Mouse (Mus musculus): Measurements from ENCODE around the gene Snrnp35.
A peak's percentile ranks its signal among the peaks of the same experiment; 100 is the strongest.
"Not testable (repeated sequence)": the region's sequence is repeated elsewhere in the genome, so short reads cannot be mapped to it uniquely, and the experiment has no call there.

The Snrnp35 gene

GRCm38 (mm10) chr5:124463462-124463861, 19.5 kb upstream of the Snrnp35 start:
- DNase-seq (ENCODE audit: low spot score), result no peak

DNA sequence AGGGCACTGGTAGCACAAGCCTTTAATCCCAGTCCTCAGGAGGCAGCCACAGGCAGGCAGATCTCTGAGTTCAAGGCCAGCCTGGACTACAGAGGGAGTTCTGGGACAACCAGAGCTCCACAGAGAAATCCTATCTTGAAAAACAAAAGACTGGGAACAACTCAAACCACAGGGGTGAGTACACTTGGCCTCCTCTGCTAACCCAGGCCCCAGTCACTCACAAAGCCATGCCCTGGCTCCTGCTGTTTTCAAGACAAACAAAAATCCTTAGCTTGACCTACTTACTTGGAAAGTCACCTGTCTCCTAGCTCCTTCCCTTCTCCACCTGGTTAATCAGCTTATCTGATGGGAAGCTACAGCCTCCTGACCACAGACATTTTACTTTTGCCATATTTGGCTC, 18.0 kb upstream of the Snrnp35 start:
- no peak for DNase-seq (ENCODE audit: low spot score)

- no peak for DNase-seq (ENCODE audit: low spot score)
These were observed 15.2 kb upstream of the Snrnp35 start for GRCm38 (mm10) chr5:124467766-124468165.

DNA sequence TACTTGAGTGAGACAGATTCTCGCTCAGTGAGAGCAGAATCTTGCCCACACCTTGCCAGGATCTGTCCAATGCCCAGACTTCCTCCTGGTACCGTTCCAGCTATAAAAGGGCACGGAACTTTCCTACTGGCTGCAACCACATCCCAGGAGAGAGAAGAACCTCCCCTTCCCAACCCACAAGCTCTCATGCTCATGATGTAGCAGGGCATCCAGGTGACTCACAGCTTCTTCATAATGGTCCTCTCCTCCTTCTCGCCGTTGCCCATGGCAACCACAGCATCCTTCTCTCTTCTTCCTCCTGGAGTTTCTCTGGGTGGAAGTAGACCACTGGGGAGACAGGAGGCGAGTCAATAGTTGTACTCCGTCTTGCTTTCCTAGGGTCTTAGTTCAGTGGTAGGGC, 14.6 kb upstream of the Snrnp35 start:
- DNase-seq (ENCODE audit: low spot score), result no peak

- no peak for DNase-seq (ENCODE audit: low spot score)
These were observed 13.4 kb upstream of the Snrnp35 start for GRCm38 (mm10) chr5:124469486-124469885.

DNA sequence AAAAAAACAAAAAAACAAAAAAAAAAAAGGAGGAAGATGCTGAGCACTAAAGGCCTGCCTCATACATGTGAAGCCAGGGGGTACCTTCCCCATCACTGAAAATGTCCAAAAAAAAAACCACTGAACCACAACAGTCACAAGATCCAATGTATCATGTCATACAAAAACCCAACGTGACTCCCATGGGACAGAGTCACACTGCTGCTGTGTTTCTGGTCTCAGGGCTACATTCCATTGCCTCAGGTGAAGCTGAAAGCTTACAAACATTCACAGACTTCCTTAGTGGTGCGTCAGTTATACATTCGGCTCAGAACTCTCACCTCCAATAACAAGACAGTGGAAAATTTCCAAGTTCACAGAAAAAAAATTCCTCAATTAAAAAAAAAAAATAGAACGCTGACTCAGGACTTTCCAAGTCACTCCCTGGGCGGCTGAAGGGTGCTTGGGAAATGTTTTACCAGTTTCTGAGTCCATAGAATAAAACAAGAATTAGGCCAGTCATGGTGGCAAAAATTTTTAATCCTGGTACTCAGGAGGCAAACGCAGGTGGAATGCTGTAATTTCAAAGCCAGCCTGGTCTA, 12.3 kb upstream of the Snrnp35 start:
- no peak for DNase-seq (ENCODE audit: low spot score)

DNA sequence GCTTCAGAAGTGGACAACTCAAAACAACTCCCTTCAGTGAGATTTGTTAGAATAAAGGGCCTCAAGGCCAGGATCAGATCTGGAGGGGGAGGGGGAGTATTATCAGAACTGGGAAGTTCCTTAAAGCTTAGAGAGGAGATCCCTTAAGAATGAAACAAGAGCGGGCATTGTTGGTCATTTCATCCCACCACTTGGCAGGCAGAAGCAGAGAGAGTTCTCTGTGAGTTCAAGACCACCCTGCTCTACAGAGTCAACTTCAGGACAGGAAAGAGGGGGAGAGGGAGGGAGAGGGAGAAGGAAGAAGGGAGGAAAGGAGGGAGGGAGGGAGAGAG, 4.1 kb upstream of the Snrnp35 start:
- DNase-seq (ENCODE audit: low spot score), result no peak

- no peak for DNase-seq (ENCODE audit: low spot score)
These were observed 2.8 kb upstream of the Snrnp35 start for GRCm38 (mm10) chr5:124480119-124480518.

DNA sequence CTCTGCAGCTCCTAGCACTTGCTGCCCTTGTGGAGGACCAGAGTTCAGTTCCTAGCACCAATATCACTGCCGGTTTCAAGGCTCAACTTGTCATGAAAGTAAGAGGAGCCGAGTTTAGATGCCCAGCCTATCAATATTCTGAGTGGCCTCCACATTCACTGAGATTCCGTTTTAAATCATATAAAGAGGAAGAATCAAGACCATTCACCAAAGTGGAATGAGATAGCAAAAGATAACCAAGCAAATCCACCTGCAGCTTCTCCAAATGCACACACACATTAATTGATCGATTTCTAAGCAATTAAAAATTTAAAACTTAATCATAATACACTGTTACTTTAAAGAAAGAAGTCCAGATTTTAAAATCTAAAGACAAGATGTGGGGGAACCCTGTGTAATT, 1.2 kb upstream of the Snrnp35 start:
- DNase-seq (ENCODE audit: low spot score), result no peak

GRCm38 (mm10) chr5:124482436-124482965, 433 bp upstream of the Snrnp35 start:
- DNase-seq (ENCODE audit: low spot score), result peak; percentile 15

GRCm38 (mm10) chr5:124483655-124484396, 892 bp downstream of the Snrnp35 start:
- DNase-seq (ENCODE audit: low spot score), result no peak

GRCm38 (mm10) chr5:124485654-124486053, 2.7 kb downstream of the Snrnp35 start:
- DNase-seq (ENCODE audit: low spot score), result no peak

GRCm38 (mm10) chr5:124488885-124489284, 6.0 kb downstream of the Snrnp35 start:
- DNase-seq (ENCODE audit: low spot score), result no peak

GRCm38 (mm10) chr5:124491732-124492131, 8.8 kb downstream of the Snrnp35 start:
- DNase-seq (ENCODE audit: low spot score), result no peak

DNA sequence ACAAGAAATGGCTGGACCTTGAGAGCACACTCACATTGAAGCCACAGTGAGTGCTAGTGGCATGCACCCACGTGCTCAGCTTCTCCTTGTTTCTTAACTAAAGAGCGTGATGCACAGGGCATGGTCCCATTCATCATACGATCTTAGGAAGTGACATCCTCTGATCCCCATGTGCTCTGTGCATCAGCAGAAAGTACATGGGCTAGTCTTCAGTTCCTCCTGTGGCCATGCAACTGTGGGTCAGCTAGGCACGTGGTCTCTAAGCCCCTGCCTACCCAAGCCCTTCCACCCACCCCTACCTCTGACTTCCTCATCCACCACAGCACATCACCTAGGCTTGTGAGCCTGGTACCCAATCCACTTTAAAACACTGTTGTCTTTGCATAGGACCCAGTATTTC, 9.7 kb downstream of the Snrnp35 start:
- DNase-seq (ENCODE audit: low spot score), result no peak

- no peak for DNase-seq (ENCODE audit: low spot score)
These were observed 10.5 kb downstream of the Snrnp35 start for GRCm38 (mm10) chr5:124493455-124493854.

DNA sequence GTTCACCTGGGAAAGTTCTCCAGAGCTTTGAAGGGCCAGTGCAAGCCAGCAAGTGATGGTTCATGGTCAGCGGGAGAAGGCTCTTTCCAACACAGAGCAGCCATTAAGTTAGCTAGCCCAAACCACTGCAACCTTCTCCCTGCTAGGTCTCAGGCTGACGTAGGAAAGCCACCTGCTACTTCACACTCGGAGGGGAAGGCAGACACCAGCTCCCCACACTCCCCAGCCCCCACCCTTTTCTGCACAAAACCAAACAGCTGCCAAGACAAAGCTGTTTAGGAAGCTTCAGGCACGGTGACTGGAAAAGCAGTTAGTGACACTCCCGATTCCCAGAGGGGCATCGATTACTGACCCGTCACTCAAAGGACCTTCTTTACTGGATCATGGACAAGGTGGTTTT, 12.6 kb downstream of the Snrnp35 start:
- no peak for DNase-seq (ENCODE audit: low spot score)

DNA sequence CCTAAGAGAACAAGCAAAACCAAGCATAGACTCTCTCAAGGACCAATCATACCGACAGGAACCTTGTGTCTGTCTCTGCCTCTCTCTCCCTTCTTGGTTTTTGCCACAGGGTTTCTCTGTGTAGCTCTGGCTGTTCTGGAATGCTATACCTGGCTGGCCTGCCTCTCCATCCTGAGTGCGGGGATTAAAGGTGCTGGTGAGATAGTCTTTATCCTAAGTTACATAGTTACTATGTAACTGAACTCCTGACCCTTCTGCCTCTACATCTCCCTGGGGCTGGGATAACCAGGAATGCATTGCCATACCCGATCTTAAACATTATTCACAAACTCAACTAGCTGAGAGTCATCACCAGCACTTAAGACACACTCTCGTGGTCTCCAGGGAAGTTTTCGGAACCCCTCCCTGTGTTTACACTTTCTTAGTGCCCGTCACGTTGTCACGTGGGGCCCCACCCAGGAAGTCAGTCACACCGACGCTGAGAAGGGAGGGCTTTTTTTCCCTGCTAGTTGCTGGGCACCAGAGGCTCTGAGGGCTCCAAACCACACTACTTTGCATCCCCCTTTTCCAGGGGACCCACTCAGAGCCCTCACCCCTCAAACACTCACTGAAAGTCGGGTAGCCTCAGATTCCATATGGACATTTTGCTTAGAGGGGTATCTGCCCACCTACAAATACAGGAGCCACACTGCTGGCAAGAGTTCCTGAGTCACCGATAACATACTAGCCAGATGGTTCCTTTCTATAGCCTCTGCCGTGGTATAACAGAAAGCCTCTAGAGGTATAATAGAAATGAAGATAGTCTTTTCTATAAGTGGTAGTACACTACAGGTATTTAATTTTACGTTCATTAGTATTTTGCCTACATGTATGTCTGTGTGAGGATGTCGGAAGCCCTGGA, 13.9 kb downstream of the Snrnp35 start:
- DNase-seq (ENCODE audit: low spot score), result peak; percentile 80

DNA sequence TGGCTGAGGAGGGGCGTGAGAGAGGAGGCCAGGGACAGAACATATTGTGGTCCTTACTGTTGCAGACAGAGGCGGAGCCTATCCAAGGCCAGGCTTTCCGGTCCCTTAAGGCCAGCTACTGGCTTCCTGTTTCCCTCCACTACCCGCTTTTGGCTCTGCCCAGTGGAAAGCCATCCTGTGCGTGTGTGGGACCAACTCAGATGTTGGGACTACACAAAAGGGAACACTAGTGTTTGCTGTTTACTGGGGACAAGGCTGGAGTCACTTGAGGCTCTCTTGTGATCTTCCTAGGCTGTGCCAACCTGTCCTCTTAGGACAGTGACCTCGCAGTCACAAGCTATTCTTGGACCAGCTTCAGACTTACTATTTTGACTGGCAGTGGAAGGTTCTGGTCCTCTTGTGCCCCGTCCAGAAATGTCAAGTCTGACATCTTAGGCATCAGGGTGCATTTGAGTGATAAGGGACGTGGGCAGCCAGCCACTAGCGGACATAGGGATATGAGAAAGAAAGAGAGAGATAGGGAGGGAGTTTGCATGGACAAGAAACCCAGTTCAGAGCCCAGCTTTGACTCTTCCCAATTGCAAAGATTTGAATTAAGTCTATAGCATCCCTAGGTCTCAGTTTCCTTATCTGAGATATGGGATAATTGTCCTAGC, 15.4 kb downstream of the Snrnp35 start:
- no peak for DNase-seq (ENCODE audit: low spot score)

DNA sequence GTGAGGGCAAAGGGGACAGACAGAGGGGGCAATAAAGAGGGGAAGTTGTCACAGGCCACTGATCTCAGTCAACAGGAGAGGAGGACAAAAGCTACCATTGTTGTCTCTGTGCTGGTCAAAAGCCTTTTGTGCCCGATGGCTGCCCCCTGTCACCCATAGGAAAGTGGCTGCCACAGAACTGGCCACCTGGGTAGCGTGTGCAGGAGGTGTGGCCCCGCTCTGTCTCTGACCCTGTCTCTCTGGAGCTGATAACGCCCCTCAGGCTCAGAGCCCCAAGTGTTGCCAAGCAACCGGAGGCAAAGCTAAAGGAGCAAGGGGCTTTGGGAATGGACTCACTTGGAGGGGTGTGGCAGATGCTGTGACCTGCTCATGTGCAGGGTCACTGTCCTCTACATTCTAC, 16.1 kb downstream of the Snrnp35 start:
- no peak for DNase-seq (ENCODE audit: low spot score)

- DNase-seq (ENCODE audit: low spot score), result not testable (repeated sequence)
These were observed 17.1 kb downstream of the Snrnp35 start for GRCm38 (mm10) chr5:124500037-124500436.

DNA sequence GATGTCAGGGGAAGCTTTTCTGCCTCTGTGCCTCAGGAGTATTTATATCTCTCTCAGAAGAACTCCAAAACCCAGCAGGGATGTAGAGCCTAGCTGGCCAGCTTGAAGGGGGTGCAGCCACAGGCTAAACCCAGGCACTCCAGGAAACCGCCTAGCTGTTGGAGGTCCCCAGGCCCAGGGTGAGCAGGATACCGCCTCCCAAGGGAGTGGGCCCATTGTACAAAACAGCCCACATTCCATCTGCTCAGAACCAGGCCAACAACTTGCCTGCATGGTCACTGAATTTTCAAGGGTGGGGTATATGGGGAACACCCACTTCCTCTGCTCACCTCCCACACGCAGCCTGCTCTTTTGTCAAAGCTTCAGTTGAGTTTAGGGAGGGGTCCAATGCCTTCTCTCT, 17.6 kb downstream of the Snrnp35 start:
- no peak for DNase-seq (ENCODE audit: low spot score)

Measured in T-cell, adult 2 months (primary cell).